Mouse (Mus musculus): Measurements from ENCODE around the gene Hc.

The Hc gene

DNA sequence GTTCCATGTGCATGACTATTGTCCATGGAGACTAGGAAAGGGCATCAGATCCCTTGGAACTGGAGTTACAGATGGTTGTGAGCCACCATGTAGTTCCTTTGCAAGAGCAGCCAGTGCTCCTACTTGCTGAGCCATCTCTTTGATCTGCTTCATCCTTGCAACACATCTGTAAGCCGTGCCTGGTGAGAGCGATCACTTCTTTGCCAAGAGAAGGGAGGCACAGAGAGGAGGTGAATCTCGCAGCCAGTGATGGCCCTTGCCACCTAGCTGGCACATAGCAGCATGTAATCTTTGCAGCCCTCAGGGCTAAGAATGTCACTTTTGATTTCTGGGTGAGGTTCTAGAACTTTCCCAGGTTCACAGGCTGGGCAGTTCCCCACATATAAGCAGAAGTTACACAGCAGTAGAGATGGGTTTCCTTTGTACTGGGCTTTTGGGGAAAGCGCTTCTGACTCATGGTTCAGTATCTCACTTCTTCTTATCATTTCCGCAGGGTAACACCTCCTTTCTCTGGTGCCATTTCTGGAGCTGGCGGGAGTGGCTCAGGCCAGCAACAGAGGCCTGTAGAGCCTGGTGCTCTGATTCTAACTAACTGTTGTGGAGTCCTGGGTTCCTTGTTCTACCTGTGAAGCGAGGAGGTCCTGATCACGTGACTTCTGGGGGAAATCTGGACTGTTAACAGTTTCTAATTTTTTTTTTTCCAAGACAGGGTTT is 84.1 kb downstream of the Hc start:
- no peak for DNase-seq (ENCODE audit: low spot score)

DNA sequence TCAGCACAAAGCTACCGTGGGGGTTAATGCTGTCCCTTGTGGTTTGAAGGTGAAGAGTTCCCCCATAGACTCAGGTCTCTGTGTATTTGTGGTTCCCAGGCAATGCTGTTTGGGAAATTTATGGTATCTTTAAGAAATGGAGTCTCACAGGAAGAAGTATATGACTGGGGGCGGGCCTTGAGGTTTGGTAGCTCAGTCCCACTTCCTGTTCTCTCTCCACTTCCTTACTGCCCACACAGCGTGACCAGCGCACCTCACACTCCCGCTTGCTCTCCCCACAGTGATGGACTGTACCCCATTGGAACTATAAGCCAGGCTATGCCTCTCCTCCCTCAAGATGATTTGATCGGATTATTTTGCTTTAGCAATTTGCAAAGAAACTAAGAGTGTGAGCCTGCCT is 84.8 kb downstream of the Hc start:
- DNase-seq (ENCODE audit: low spot score): no peak

DNA sequence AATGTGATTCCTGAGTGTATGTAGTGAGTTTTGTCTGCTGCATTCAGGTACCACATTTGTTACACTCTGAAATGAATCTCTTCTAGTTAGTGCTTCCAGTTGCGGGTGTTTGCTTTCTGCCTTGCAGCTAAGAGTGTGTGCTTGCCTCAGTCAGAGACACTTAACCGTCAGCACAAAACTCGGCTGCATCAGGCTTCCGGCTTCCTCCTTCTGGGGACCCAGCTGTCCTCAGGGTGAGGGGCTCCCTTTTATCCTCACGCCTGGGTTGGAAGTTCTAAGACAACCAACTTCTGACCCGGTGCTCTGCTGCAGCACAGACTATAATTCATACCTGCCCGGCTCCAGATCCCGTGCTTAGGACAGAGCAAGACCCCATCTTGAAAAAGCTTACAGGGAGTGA is 88.2 kb downstream of the Hc start:
- no peak for DNase-seq (ENCODE audit: low spot score)

DNA sequence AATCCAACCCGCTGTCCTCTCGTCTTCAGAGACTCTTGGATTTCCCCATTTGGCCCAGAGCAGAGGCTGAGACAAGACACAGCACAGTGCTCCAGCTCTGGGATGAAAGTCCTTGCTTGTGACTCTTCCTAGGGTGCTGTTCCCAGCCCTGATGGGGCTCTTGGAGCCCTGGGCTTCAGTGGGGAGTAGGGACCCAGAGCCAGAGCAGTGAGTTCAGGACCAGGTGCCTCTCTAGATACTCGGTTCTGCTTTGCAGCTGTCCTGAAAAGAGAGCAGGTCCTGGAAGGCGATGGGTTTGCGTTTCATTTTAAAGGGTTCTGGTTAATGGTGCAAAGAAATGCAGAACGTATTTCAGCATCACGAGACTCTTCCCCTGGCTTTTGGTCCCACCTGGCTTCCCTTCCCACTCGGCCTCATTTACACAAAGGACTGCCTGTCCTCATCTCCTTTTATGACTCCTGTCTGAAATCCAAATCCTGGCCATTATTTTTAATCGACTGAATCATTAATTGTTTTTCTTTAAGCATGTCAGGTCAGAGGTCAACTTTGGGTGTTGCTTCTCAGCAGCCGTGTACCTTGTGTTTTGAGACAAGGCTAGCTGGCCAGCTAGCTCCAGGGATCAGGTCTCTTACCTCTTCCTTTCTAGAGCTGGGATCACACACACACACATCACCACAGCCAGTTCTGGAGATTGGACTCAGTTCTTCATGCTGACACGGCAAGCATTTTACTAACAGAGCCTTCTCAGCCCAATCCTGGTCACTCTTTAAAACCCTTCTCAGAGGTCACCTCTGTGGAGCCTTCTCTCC is 90.0 kb downstream of the Hc start:
- no peak for DNase-seq (ENCODE audit: low spot score)

DNA sequence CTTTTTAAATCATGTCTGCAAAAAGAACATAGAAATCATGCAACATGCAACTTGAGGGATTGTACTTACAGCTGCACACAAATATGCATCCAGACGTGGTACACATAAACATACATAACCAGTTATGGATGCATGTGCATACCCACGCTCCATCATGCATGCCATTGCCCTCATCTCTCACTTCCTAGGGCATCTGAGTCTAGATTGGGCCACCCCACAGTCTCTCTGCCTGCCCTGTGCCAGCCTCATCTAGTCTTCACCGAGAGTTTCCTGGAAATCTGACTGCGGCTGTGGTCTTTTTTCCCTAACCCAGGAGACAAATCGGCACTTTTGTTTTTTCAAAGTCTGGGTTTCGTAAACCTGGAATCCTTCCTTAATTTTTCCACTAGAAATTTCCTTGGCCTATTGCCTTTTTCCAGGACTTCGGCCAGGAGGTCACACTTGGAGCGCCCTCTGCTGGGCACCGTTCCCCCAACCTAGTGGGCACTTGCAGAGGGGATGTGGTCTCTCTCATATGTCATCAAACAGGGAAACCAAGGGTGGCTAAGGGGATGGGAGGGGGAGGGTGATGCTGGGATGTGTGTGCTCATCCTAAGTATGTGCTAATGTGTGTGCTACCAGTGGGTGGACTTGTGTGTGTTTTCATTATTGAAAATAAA is 91.0 kb downstream of the Hc start:
- DNase-seq (ENCODE audit: low spot score): peak; percentile 42

DNA sequence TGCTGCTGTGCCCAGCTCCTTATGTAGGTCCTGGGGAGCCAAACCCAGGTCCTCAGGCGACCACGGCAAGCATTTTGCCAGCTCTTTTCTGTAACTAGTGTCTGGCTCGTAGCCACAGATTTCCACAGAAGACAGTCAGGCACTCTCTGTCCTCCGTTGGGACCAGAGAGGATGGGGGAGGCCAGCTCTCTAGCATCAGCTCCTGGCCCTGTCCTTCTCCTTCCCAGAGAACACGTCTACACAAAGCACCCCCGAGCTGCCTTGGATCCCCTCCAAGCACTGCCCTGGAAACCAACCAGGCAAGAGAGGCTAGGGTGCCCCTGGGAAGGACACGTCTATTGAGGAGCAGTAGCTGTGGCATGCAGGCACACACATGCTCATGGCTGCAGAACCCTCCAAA is 92.1 kb downstream of the Hc start:
- DNase-seq (ENCODE audit: low spot score): no peak

DNA sequence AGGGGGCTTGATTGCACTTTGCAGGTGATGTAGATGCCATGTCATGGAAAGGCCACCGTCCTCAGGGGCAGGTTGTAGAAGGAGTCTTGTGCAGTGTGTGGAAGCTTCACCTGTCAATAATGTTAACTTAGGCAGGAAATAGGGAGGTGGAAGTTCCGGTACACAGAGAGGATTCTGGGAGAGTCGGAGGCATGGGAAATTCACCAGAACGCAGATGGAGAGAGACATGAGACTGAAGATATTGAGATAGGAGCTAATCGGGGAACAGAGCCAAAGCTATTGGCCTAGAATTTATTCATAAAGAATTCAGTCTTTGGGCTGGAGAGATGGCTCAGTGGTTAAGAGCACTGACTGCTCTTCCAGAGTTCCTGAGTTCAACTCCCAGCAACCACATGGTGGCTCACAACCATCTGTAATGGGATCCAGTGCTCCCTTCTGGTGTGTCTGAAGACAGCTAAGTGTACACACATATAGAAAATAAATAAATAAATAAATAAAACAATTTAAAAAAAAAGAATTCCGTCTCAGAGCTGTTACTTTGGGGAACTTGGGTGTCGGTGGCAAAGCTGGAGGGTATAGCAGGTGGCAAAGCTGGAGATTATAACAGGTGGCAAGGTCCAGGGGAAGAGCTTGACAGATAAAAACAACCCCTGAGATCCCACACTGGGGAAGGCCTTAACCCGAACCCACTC is 94.8 kb downstream of the Hc start:
- DNase-seq (ENCODE audit: low spot score): no peak

DNA sequence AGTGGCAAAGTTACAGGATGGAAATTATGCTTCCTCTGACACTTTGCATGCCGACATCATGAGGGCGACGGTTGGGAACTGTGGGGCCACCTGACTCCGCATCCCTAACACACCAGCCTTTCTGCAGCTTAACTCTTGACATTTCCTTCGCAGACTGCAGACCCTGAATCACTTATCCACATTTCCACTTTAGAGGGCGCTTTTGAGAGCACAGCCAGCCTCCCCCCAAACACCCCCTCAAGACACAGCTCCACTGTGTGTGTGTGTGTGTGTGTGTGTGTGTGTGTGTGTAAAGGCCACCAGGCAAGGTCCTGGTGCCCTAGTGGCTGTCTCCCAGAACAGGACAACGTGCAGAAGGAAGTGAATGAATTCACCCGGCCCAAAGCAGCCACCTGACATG is 95.4 kb downstream of the Hc start:
- no peak for DNase-seq (ENCODE audit: low spot score)

DNA sequence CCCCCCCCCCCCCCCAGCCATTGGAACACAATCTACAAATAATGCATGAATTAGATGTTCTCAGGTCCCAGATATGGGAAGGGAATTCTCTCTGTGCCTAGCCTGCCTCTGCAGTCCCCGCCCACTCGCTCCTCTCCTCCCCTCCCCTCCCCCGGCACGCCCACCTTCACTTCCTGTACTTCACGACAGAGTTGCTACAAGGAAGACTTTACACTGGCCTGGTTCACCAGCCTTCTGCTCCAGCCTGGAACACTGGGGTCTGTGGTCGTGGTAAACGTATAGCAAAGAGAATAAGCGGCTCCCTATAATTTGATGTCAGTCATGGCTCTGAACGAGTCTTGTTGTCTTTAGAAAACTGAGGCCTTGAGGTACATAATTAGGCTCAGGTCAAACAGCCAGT is 95.9 kb downstream of the Hc start:
- peak; percentile 35 for DNase-seq (ENCODE audit: low spot score)

DNA sequence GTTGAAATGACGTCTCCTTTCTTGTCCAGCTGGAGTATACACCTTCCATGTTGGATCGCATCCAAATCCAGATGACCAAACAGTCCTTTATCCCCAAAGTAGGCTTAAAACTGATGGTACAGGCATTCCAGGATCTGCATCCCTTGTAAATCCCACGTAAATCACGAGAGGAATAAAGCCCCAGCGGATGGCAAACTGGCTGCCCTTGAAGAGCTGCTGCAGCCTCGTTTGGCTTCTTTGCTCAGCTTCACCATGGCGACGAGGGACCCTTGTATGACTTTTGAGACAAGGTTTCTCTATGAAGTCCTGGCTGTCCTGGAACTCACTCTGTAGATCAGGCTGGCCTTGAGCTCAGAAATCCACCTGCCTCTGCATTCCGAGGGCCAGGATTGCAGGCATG is 96.6 kb downstream of the Hc start:
- no peak for DNase-seq (ENCODE audit: low spot score)

DNA sequence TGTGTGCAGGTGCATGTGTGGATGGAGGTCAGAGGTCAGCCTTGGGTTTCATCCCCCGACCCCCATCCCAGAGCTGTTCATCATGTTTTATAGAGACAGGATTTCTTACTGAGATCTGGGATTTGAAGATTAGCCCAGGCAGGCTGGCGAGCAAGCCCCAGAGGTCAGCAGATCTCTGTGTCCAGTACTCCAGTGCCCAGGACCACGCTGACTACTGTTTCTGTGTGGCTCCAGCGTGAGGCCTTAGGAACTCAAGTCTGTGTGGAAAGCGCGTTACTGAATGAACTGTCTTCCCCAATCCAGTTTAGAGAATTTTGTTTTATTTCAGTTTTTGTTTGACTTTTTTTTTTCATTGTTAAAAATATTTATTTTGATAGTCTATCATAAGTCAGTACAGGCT is 97.0 kb downstream of the Hc start:
- DNase-seq (ENCODE audit: low spot score): no peak

DNA sequence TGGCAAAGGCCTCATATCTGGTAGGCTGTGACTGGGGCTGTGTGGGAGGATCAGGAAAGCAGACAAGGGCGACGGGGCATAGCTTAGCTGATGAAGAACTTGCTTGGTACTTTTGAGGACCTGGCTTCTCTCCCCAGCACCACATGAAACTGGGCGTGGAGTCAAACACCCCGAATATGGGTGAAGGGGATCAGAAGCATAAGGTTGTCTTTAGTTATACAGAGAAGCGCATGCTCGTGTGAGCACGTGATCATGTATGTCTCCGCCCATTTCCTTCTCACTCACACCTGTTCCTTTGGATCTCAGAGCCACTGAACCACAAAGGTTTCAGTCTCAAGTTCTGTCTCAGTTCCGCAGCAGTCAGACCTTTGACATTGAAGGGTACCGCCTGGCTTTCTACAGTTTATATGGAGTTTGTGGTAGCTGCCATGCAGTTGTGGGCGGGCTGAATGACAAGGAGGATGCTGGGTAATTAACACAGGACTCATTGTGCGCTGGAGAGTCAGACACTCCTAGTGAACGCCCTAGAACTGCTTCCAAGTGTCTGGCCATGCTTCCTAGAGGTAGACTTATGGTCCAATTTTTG is 97.8 kb downstream of the Hc start:
- DNase-seq (ENCODE audit: low spot score): no peak

DNA sequence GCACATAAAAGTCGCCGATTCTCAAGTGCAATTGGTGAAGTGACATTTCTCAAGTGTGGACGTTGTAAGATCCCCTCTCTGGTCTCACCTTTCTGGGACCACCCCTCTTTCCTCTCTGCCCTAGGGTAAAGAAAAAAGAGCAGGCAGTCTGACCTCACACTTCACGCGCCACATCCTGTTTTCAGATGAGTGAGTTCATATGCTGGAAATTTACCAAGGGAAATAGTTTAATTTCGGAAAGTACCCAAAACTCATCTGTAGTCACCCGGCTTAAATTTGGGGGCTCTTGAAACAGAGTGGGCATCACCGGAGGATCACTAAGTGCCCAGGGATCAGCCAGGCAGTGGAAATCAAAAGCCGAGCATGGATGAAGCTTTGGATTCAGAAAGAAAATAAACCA is 98.3 kb downstream of the Hc start:
- no peak for DNase-seq (ENCODE audit: low spot score)

DNA sequence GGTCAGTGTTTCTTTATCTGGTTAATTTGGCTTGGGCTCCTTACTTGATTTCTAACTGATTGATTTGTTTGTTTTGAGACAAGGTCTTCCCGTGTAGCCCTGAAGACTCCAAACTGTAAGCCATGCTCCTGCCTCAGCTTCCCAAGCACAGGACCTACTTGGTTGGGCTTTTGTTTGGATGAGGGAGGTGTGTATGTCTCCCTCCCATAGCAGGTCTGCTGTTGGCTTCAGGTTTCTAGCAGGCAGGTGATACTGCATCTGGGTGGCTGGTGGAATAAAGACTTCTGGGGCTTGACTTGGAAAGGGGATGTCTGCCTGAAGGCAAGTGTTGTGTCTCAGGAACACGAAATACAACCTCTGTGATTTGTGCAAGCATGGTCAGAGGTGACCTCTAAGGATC is 99.0 kb downstream of the Hc start:
- DNase-seq (ENCODE audit: low spot score): no peak

DNA sequence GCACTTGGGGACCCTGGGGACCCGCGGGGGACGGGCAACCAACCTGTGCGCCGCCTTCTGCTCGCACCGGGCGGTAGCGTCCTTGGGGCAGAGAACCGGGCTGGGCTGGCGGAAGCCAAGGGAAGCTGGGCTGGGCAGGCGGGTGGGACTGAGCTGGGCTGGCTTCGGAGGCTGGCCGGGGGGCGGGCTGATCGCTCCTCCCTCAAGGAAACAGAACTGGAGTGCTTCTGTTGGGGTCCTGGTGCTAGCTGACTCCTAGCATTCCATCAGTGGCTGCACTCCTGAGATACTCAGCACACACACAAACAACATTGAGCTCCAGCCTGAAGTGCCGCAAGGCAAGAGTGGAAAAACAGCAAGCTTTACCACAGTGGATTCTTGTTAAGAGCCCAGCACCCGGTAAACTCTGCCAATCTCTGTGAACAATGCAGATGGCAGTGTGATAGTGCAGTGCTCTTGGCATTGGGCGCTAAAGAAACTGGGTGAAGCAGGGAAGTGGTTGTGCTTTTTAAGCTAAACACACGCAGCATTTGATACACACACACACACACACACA is 99.7 kb downstream of the Hc start, which contains the start of gene Traf1:
Gene Traf1, minus strand, starts transcription at position 292 of the 556 bp plus-strand sequence.
- peak; percentile 42 for DNase-seq (ENCODE audit: low spot score)

DNA sequence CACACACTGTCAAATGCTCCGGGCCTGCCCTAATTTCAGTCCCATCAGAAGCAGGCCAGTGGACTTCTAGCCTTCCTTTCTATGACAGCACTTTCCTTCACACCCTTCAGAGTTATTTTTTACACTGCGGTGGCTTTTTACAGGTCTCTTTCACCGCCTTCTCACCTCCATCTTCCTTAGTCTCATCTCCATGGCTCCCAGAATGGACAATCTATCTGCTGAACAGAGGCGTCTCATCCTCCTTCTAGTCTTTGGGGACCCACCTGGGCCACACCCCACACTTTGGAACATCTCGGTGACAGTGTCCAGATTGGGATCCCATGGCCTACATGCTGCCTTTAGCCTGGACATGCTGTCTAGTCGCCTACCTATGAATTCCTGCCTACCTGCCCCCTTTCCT is 100.3 kb downstream of the Hc start:
- DNase-seq (ENCODE audit: low spot score): no peak

DNA sequence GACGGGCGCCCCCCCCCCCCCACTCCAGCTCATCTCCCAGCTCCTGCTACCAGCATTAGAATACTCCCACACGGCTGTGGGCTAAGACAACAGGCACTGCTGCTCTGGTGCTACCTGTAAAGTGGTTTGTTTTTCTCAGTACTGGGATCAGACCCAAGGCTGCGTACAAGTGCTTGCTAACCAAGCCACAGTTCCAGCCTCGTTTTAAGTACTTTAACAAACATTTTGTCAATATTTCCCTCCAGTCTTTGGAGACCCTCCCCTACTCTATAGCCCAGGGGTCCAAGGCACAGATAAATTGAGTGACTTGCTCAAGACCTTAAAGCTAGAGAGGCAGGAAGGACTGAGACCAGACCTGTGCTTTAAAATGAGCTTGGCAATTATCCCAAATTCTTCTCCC is 100.8 kb downstream of the Hc start:
- no peak for DNase-seq (ENCODE audit: low spot score)

DNA sequence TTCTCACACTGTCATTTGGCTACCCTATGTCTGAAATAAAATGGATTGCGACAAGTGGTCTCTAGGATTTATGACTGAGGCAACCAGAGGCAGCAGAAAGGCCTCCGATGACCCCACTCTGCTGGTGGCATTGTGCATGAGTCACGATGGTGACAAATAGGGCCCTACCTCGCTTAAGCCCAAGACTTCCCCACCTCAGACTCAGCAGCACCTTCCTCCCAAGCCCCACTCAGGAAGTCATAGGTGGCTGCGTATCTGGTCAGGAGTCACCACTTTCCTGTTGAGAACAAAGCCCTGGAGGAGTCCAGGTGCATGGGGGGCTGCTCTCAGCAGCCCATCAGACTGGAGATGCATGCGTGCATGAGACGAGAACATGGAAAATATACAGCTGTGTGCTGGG is 102.7 kb downstream of the Hc start:
- DNase-seq (ENCODE audit: low spot score): no peak

DNA sequence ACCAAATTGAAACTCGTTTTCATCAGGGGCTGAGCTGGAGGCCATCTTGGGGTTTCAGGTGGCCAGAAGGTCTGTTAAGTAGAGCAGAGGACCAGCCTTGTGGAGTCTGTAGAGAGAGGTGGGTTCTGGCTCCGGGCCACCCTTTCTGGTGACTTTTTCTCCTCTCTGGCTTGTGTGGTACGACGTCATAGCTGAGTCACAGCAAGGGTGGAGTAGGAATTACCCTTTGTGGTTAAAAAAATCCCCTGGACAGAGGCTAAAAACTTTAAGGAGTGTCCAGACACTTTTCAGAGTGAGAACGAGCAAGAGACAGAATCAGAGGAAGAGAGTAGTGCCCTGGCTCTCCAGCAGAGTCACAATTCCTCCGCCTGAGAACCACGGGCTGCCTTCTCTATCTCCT is 103.2 kb downstream of the Hc start:
- DNase-seq (ENCODE audit: low spot score): no peak

DNA sequence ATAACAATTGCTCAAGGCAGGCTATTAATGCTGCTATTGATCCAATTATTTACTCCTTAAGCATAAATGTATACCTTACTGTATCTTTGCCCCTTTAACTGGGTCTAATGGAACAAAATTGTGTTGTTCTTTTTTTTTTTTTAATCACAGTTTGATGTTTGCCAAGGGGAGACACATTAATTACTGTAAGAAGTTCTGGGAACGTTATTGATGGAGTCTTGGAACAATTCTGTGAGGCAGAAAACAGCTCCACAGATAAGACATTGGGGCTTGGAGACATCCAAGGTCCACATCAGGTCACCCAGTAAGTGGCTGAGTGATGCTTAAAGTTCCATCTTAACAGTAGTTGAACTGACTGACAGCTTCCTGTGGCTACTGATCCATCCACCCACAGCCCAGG is 103.8 kb downstream of the Hc start:
- DNase-seq (ENCODE audit: low spot score): no peak

DNA sequence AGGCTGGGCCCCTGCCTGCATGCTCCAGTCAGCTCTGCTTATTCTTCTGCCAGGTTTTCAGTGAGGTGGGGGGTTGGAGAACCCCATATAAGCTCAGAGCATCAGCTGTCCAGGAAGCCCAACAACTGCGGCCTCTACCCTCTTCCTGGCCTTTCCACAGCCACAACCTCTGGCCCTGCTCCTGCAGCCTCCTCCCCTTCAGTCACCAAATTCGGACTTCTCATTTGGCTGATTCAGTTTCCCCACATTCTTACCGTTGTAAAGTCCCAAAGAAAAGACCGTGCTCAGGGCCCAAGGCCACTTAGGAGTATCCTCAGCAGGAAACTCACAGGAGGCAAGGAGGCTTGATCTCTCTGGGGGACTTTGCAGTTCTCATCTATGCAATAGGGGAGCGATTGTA is 104.3 kb downstream of the Hc start:
- DNase-seq (ENCODE audit: low spot score): no peak

DNA sequence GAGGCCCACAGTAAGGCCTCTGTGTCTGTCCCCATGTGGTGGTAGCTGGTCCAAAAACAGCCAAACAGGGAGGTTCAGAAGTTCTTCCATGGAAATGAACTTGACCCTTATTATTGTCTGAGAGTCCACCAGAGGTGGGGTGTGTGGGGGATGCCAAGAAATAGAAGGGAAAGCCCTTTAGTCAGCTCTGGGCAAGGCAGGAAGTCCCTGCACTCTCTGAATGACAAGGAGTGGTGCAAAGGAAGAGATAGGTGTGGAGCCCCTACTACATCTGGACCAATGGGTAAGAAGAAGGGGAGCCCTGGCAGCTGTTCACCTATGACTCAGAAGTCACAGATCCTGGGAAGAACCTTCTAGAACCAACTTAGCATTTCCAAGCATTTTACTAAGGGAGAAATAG is 106.9 kb downstream of the Hc start:
- no peak for DNase-seq (ENCODE audit: low spot score)

Data from yolk sac, embryonic 10.5 days (tissue).